ENCODE assay signal across 9 mouse cellular contexts in genomic region chr1:38437671-38438070, GRCm38 (mm10).
DNase-seq lines count a peak whose midpoint lies in the region; ATAC-seq lines count a peak whose summit lies in the region.
"Had no signal": no experiment of that assay in that cellular context is flagged by ENCODE, and none has a peak within 500 bp of the region (broad histone marks: within the 10 kb centered on the region; RNA-seq: fewer than 3 reads in every experiment).

No protein-coding gene starts in this region.

- WGBS in forebrain, embryonic 13.5 days = 73% methylated on average over 4 of the region's 4 CpGs
- 74% methylated on average over 4 of the region's 4 CpGs for WGBS in forebrain, embryonic 11.5 days
- WGBS in midbrain, embryonic 13.5 days = 73% methylated on average over 4 of the region's 4 CpGs
- 77% methylated on average over 4 of the region's 4 CpGs for WGBS in midbrain, embryonic 11.5 days
- WGBS in neural tube, embryonic 14.5 days = 56% methylated on average over 4 of the region's 4 CpGs

- 0 out of 2 replicates have a peak overlapping the region, but pooled peaks have one; percentile 33 for H3K4me2 ChIP-seq in forebrain, embryonic 13.5 days
- H3K4me2 ChIP-seq in forebrain, embryonic 11.5 days (ENCODE audit: low read depth, low read length, severe bottlenecking) = no peak overlapping the region
- H3K4me2 ChIP-seq in midbrain, embryonic 13.5 days (replicated peaks) = no peak overlapping the region
- H3K4me2 ChIP-seq in midbrain, embryonic 11.5 days = no peak overlapping the region
- no peak overlapping the region for H3K4me2 ChIP-seq in neural tube, embryonic 14.5 days (ENCODE audit: low read depth, low read length)
- H3K4me2 ChIP-seq: heart, embryonic 15.5 days had no signal

- H3K27me3 ChIP-seq in forebrain, embryonic 13.5 days = no peaks in the 10 kb centered on the region
- H3K27me3 ChIP-seq in forebrain, embryonic 11.5 days (ENCODE audit: control insufficient read depth, insufficient read depth, low read length) = no peaks in the 10 kb centered on the region
- H3K27me3 ChIP-seq in midbrain, embryonic 13.5 days = no peaks in the 10 kb centered on the region
- H3K27me3 ChIP-seq in midbrain, embryonic 11.5 days (ENCODE audit: control insufficient read depth, insufficient read depth, low read length) = no peaks in the 10 kb centered on the region; the same call in 1 of the 2 replicates
- H3K27me3 ChIP-seq in neural tube, embryonic 14.5 days (ENCODE audit: control insufficient read depth, insufficient read depth, low read length) = no peaks in the 10 kb centered on the region
- H3K27me3 ChIP-seq: heart, embryonic 15.5 days had no signal

- no peak for DNase-seq in forebrain, embryonic 11.5 days (ENCODE audit: low spot score)
- DNase-seq in midbrain, embryonic 11.5 days (ENCODE audit: low spot score, missing footprints) = no peak
- peak; percentile 20 for DNase-seq in gastrocnemius, postnatal 25 days
- DNase-seq in cerebellum, adult 8-10 months = no peak
- no peak for DNase-seq in testis, postnatal 14 days (ENCODE audit: low spot score)

- no peak overlapping the region for H3K9ac ChIP-seq in forebrain, embryonic 13.5 days
- H3K9ac ChIP-seq in forebrain, embryonic 11.5 days (ENCODE audit: low read length) = no peak overlapping the region
- no peak overlapping the region for H3K9ac ChIP-seq in midbrain, embryonic 13.5 days (replicated peaks)
- no peak overlapping the region for H3K9ac ChIP-seq in midbrain, embryonic 11.5 days (ENCODE audit: low read length)
- no peak overlapping the region for H3K9ac ChIP-seq in neural tube, embryonic 14.5 days (replicated peaks; ENCODE audit: low read depth, low read length)
- H3K9ac ChIP-seq: heart, embryonic 15.5 days had no signal

- peaks cover 72% of the 10 kb centered on the region for H3K4me1 ChIP-seq in forebrain, embryonic 13.5 days
- H3K4me1 ChIP-seq in forebrain, embryonic 11.5 days (replicated peaks; ENCODE audit: control insufficient read depth, insufficient read depth, low read length) = peaks cover 34% of the 10 kb centered on the region
- H3K4me1 ChIP-seq in midbrain, embryonic 13.5 days (replicated peaks) = peaks cover 68% of the 10 kb centered on the region
- H3K4me1 ChIP-seq in midbrain, embryonic 11.5 days (ENCODE audit: control insufficient read depth, insufficient read depth, low read length) = peaks cover 54% of the 10 kb centered on the region
- H3K4me1 ChIP-seq in neural tube, embryonic 14.5 days (ENCODE audit: control insufficient read depth, insufficient read depth, low read length) = peaks cover 47% of the 10 kb centered on the region

- peak overlapping the region; percentile 92 for H3K27ac ChIP-seq in forebrain, embryonic 13.5 days
- no peak overlapping the region for H3K27ac ChIP-seq in forebrain, embryonic 11.5 days (ENCODE audit: low read depth, low read length)
- H3K27ac ChIP-seq in midbrain, embryonic 13.5 days = peak overlapping the region; percentile 71
- no peak overlapping the region for H3K27ac ChIP-seq in midbrain, embryonic 11.5 days (ENCODE audit: low read depth, low read length)
- H3K27ac ChIP-seq in neural tube, embryonic 14.5 days (ENCODE audit: low read depth, low read length) = peak overlapping the region; percentile 74; the same call in 1 of the 2 replicates

- H3K9me3 ChIP-seq in forebrain, embryonic 13.5 days (replicated peaks) = no peaks in the 10 kb centered on the region
- no peaks in the 10 kb centered on the region for H3K9me3 ChIP-seq in forebrain, embryonic 11.5 days (ENCODE audit: control insufficient read depth, low read length)
- no peaks in the 10 kb centered on the region for H3K9me3 ChIP-seq in midbrain, embryonic 13.5 days
- no peaks in the 10 kb centered on the region for H3K9me3 ChIP-seq in midbrain, embryonic 11.5 days (ENCODE audit: control insufficient read depth, low read length)
- no peaks in the 10 kb centered on the region for H3K9me3 ChIP-seq in neural tube, embryonic 14.5 days (ENCODE audit: control insufficient read depth, low read length)
- H3K9me3 ChIP-seq: heart, embryonic 15.5 days had no signal

- ATAC-seq in forebrain, embryonic 13.5 days = no peak
- no peak for ATAC-seq in forebrain, embryonic 11.5 days (replicated peaks; ENCODE audit: low FRiP score)
- ATAC-seq in midbrain, embryonic 13.5 days = no peak
- ATAC-seq in midbrain, embryonic 11.5 days (ENCODE audit: low FRiP score) = no peak
- ATAC-seq in neural tube, embryonic 14.5 days (ENCODE audit: low read depth) = no peak

- H3K4me3 ChIP-seq in forebrain, embryonic 13.5 days = no peak overlapping the region
- H3K4me3 ChIP-seq in forebrain, embryonic 11.5 days (ENCODE audit: low read depth, low read length) = no peak overlapping the region
- H3K4me3 ChIP-seq in midbrain, embryonic 13.5 days (replicated peaks) = no peak overlapping the region
- H3K4me3 ChIP-seq in midbrain, embryonic 11.5 days (ENCODE audit: low read depth, low read length) = no peak overlapping the region
- H3K4me3 ChIP-seq in neural tube, embryonic 14.5 days (ENCODE audit: low read depth, low read length) = no peak overlapping the region
- H3K4me3 ChIP-seq: heart, embryonic 15.5 days had no signal

- H3K36me3 ChIP-seq in forebrain, embryonic 13.5 days (ENCODE audit: poor library complexity, severe bottlenecking) = no peaks in the 10 kb centered on the region
- H3K36me3 ChIP-seq in forebrain, embryonic 11.5 days (ENCODE audit: control insufficient read depth, insufficient read depth, low read length) = no peaks in the 10 kb centered on the region
- H3K36me3 ChIP-seq in midbrain, embryonic 13.5 days = no peaks in the 10 kb centered on the region
- H3K36me3 ChIP-seq in midbrain, embryonic 11.5 days (ENCODE audit: control insufficient read depth, insufficient read depth, low read length) = no peaks in the 10 kb centered on the region
- no peaks in the 10 kb centered on the region for H3K36me3 ChIP-seq in neural tube, embryonic 14.5 days (ENCODE audit: control insufficient read depth, insufficient read depth, low read length)
- H3K36me3 ChIP-seq: heart, embryonic 15.5 days had no signal

Comparison
In these comparisons a context has a peak if more than half of its experiments do, and no peak if none do; other contexts are left out.
1. H3K27ac ChIP-seq: peak in forebrain, embryonic 13.5 days (single experiment), midbrain, embryonic 13.5 days (single experiment) and neural tube, embryonic 14.5 days (single experiment); none in forebrain, embryonic 11.5 days (single experiment) and midbrain, embryonic 11.5 days (single experiment).